Mouse (Mus musculus) limb, embryonic 14.5 days (tissue): ENCODE data around the gene Sdk2. TPM values are rescaled to one million over a fixed set of nuclear protein-coding genes. Genes with fewer than 3 reads are reported as not detected.

Experiments
- ATAC-seq: fragments of 200-750 bp; cut with Nextera tagmentation; 2 replicates; pipeline ENCODE4 v1.8.0; 2017; ENCODE audit warnings: low read depth, moderate number of reproducible peaks, moderate TSS enrichment; ENCODE audit not compliant: low FRiP score
- DNase-seq: peaks from one replicate; pipeline ENCODE4 v3.0.0-alpha.2; 2015; ENCODE audit warnings: low spot score
- H3K27ac ChIP-seq: fragments of 300-500 bp; sonication (generic); replicated peaks from 2 replicates; pipeline ENCODE4 v1.5.1; 2014; ENCODE audit warnings: low read depth, mild to moderate bottlenecking, low read length, moderate library complexity, mixed read lengths
- H3K27me3 ChIP-seq: fragments of 300-500 bp; sonication (generic); 2 replicates; pipeline ENCODE4 v1.6.1; 2014; ENCODE audit warnings: low read length, mixed read lengths; ENCODE audit not compliant: control insufficient read depth, insufficient read depth
- H3K36me3 ChIP-seq: fragments of 300-500 bp; sonication (generic); 2 replicates; pipeline ENCODE4 v1.6.1; 2014; ENCODE audit warnings: mild to moderate bottlenecking, low read length, moderate library complexity, mixed read lengths; ENCODE audit not compliant: control insufficient read depth, insufficient read depth
- H3K4me1 ChIP-seq: fragments of 300-500 bp; sonication (generic); 2 replicates; pipeline ENCODE4 v1.6.1; 2014; ENCODE audit warnings: antibody characterized with exemption, low read length, mixed read lengths; ENCODE audit not compliant: control insufficient read depth, insufficient read depth
- H3K4me2 ChIP-seq: fragments of 300-500 bp; sonication (generic); replicated peaks from 2 replicates; pipeline ENCODE4 v1.6.1; 2014; ENCODE audit warnings: low read depth, mild to moderate bottlenecking, low read length, moderate library complexity; ENCODE audit not compliant: severe bottlenecking
- H3K4me3 ChIP-seq: fragments of 300-500 bp; sonication (generic); replicated peaks from 2 replicates; pipeline ENCODE4 v1.5.1; 2014; ENCODE audit warnings: low read length
- H3K9ac ChIP-seq: fragments of 300-500 bp; sonication (generic); 2 replicates; pipeline ENCODE4 v1.6.1; 2014; ENCODE audit warnings: mild to moderate bottlenecking, low read depth, low read length, moderate library complexity; ENCODE audit not compliant: severe bottlenecking
- H3K9me3 ChIP-seq: fragments of 300-500 bp; sonication (generic); 2 replicates; pipeline ENCODE4 v1.6.1; 2016; ENCODE audit warnings: low read length; ENCODE audit not compliant: control insufficient read depth
- POLR2A ChIP-seq: fragments of 200-500 bp; IDR thresholded peaks from 2 replicates; pipeline ENCODE4 v1.8.0; 2012; ENCODE audit warnings: inconsistent platforms, mild to moderate bottlenecking, moderate library complexity, borderline replicate concordance; ENCODE audit not compliant: insufficient read depth, insufficient read length; ENCODE audit errors: extremely low read depth
- WGBS: fragments of 180-500 bp; shearing (Covaris S2); extraction: QIAGEN DNeasy Blood & Tissue Kit; methylation state at CpG from one replicate; pipeline ENCODE4 v1.1.7; 2014; 5-methylcytosine and 5-hydroxymethylcytosine counted together
- polyA plus RNA-seq, 2 experiments: library from polyadenylated mRNA; depleted of rRNA in 1 of 2; stranded (reverse) in 1 of 2; unstranded in 1 of 2; fragments of >200 nt; fragmentation: Nextera tagmentation in 1 of 2; extraction: Ambion mirVana in 1 of 2; gene quantifications; 2 replicates each; pipeline versions ENCODE4 v1.2.1 to v1.2.3; 2012 to 2014

The Sdk2 gene
- polyA plus RNA-seq, 2 experiments = 8.0 to 11.6 TPM

- H3K4me1 ChIP-seq = 0 out of 2 replicates have a peak, but pooled peaks cover 3% of the 10 kb centered on the region
- 48% methylated on average over 7 of the region's 7 CpGs for WGBS
- ATAC-seq (peak; percentile 35; the same call in 1 of the 2 replicates), DNase-seq (peak; percentile 17)
- no peaks in the 10 kb centered on the region for H3K27me3 ChIP-seq
- H3K4me2 ChIP-seq = no peak overlapping the region
- H3K27ac ChIP-seq = no peak overlapping the region
- no peak overlapping the region for H3K4me3 ChIP-seq
- no peak overlapping the region for H3K9ac ChIP-seq
- H3K36me3 ChIP-seq = no peaks in the 10 kb centered on the region
- no peak for TF ChIP-seq POLR2A
- H3K9me3 ChIP-seq = no peaks in the 10 kb centered on the region
Measured at GRCm38 (mm10) chr11:113849322-113849721, 217.5 kb downstream of the Sdk2 start.

- WGBS = 70% methylated on average over 6 of the region's 6 CpGs
- no peak overlapping the region for H3K27ac ChIP-seq
- no peak for TF ChIP-seq POLR2A
- H3K9ac ChIP-seq = no peak overlapping the region
- H3K27me3 ChIP-seq = no peaks in the 10 kb centered on the region
- no peak overlapping the region for H3K4me2 ChIP-seq
- DNase-seq (no peak), ATAC-seq (no peak)
- H3K4me1 ChIP-seq = no peaks in the 10 kb centered on the region
- H3K36me3 ChIP-seq = peaks cover 8% of the 10 kb centered on the region
- H3K9me3 ChIP-seq = no peaks in the 10 kb centered on the region
- H3K4me3 ChIP-seq = no peak overlapping the region
Measured at GRCm38 (mm10) chr11:113843920-113844319, 222.9 kb downstream of the Sdk2 start.

- Histone ChIP-seq H3K4me1 (no peaks in the 10 kb centered on the region), H3K9ac (no peak overlapping the region), H3K36me3 (peaks cover 11% of the 10 kb centered on the region), H3K4me3 (no peak overlapping the region), H3K4me2 (no peak overlapping the region), H3K27ac (no peak overlapping the region), H3K9me3 (no peaks in the 10 kb centered on the region), H3K27me3 (no peaks in the 10 kb centered on the region)
- 93% methylated on average over 11 of the region's 11 CpGs for WGBS
- TF ChIP-seq POLR2A = no peak
- ATAC-seq = no peak
- DNase-seq = no peak
Measured at GRCm38 (mm10) chr11:113842879-113843278, 224.0 kb downstream of the Sdk2 start.

GRCm38 (mm10) chr11:113831608-113832007 is 235.2 kb downstream of the Sdk2 start:
- Histone ChIP-seq H3K4me1 (no peaks in the 10 kb centered on the region), H3K27ac (no peak overlapping the region), H3K9ac (no peak overlapping the region), H3K36me3 (peaks cover 26% of the 10 kb centered on the region), H3K4me2 (no peak overlapping the region), H3K9me3 (no peaks in the 10 kb centered on the region), H3K27me3 (no peaks in the 10 kb centered on the region), H3K4me3 (no peak overlapping the region)
- 82% methylated on average over 6 of the region's 6 CpGs for WGBS
- ATAC-seq (no peak), DNase-seq (no peak)
- TF ChIP-seq POLR2A = no peak

- DNase-seq (no peak), ATAC-seq (no peak)
- Histone ChIP-seq H3K9ac (no peak overlapping the region), H3K27ac (no peak overlapping the region), H3K4me3 (no peak overlapping the region), H3K9me3 (no peaks in the 10 kb centered on the region), H3K4me2 (no peak overlapping the region), H3K36me3 (peaks cover 23% of the 10 kb centered on the region), H3K27me3 (no peaks in the 10 kb centered on the region), H3K4me1 (no peaks in the 10 kb centered on the region)
- 41% methylated on average over 16 of the region's 24 CpGs for WGBS
- no peak for TF ChIP-seq POLR2A
Measured at GRCm38 (mm10) chr11:113828081-113828554, 238.7 kb downstream of the Sdk2 start.

- Histone ChIP-seq H3K27me3 (no peaks in the 10 kb centered on the region), H3K36me3 (0 out of 2 replicates have a peak, but pooled peaks cover 5% of the 10 kb centered on the region), H3K4me1 (no peaks in the 10 kb centered on the region), H3K4me2 (no peak overlapping the region), H3K9me3 (no peaks in the 10 kb centered on the region), H3K9ac (no peak overlapping the region), H3K4me3 (no peak overlapping the region), H3K27ac (no peak overlapping the region)
- no peak for TF ChIP-seq POLR2A
- DNase-seq (no peak), ATAC-seq (no peak)
- WGBS = 92% methylated on average over 10 of the region's 10 CpGs
Measured at GRCm38 (mm10) chr11:113820005-113820404, 246.8 kb downstream of the Sdk2 start.
